Mouse (Mus musculus) brain, embryonic 14.5 days (tissue): ENCODE measurements at regions not wholly inside any gene's neighbourhood (a gene's known extent, or its start where the extent isn't known, plus 50 kb on each side); places are given as distances from the start of the nearest gene placed in this dataset.
"Not testable (repeated sequence)": the region's sequence is repeated elsewhere in the genome, so short reads cannot be mapped to it uniquely, and the experiment has no call there.

Source experiments
- DNase-seq: peaks from one replicate; pipeline ENCODE4 v3.0.0-alpha.2; 2011; ENCODE audit warnings: low read depth
- CTCF ChIP-seq: fragments of 200-500 bp; IDR thresholded peaks from 2 replicates; pipeline ENCODE4 v1.5.1; 2012; ENCODE audit warnings: inconsistent platforms, mild to moderate bottlenecking, moderate library complexity, borderline replicate concordance; ENCODE audit not compliant: insufficient read depth, insufficient read length; ENCODE audit errors: extremely low read depth
- POLR2A ChIP-seq: fragments of 200-500 bp; IDR thresholded peaks from 2 replicates; pipeline ENCODE4 v1.6.1; 2012; ENCODE audit warnings: mild to moderate bottlenecking, inconsistent platforms, borderline replicate concordance; ENCODE audit not compliant: poor library complexity, insufficient read depth, insufficient read length, severe bottlenecking; ENCODE audit errors: extremely low read depth

DNA sequence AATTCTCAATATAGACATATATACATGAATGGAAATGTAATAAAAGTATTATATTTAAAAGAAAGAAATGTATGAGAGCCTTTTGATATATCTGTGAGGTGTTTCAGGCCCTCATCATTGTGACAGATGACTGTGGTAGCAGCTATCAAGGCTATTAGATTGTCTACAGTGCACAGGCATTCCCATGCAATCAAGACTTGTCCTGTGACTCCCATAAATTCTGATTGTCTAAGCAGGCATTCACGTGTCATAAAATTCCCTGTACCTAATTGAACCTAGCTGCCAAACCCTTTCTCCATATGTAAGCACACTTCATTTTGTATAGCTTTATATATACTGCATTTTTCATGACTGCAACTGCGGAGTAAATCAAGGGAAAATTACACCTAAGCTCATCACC lies 301.3 kb downstream of the Arl6ip6 start:
- DNase-seq = no peak
- TF ChIP-seq CTCF (no peak), POLR2A (no peak)

DNA sequence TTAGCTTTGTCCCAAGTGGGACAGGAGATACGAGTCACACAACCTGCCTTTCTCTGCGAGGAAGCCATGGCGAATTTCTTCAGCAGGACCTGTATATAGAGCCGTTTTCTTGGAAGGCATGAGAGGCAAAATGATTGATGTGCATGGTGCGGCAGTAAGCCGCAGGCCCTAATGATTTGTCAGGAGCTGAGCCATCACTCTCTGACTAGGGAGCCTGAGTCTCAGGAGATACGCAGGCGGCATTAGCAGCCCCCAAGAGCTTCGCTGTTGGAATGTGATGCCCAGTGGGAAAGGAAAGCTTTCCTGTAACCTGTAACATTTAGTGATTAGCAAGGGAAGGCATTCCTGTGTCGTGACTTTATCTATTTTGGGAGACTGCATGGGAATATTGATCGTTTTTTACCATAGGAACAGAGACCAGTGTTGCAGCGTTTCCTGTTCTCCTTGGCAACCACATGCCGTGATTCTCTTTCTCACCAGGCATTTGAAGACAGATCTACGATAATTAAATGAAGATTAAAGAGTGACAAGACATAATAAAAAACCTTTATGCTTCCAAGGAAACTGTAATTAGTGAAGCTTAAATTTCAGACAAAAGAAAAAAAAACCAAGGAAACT lies 310.2 kb downstream of the Arl6ip6 start:
- TF ChIP-seq CTCF = no peak
- no peak for TF ChIP-seq POLR2A
- DNase-seq = peak; percentile 81

DNA sequence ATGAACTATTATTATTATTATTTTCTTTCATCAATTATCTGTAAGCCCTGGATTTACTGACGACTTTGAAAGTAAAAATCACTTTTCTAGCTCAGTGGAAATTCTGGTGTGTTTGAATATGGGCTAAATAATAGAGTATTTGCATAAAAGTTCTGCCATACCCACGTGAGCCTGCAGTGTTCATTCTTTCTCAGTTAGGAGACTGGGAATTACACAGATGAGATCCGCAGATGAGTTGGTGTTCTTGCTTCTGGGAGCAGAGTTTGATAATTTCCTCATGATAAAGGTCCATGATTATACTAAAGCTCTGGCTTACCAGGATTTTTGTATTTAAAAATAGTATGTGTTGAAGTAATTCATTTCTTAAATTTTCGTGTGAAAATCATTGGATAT lies 310.7 kb downstream of the Arl6ip6 start:
- peak; percentile 36 for DNase-seq
- TF ChIP-seq CTCF (no peak), POLR2A (no peak)

DNA sequence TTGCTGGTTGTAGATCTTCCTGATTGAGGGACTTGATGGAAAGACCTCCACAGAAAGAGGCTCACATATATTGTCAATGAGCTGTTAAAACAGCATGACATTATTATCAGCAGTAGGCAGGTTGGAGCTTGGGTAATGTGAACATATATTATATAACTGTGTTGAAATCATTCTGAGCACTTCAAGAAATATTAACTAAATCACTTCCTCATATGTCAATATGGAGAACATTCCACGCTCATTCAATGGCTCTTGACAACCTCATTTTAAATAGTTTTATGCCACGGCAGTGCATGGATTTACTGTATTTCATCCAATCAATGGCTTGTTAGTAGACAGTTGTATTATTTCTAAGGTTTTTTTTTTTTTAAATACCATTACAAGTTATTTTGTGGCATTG lies 350.6 kb downstream of the Arl6ip6 start:
- DNase-seq = no peak

DNA sequence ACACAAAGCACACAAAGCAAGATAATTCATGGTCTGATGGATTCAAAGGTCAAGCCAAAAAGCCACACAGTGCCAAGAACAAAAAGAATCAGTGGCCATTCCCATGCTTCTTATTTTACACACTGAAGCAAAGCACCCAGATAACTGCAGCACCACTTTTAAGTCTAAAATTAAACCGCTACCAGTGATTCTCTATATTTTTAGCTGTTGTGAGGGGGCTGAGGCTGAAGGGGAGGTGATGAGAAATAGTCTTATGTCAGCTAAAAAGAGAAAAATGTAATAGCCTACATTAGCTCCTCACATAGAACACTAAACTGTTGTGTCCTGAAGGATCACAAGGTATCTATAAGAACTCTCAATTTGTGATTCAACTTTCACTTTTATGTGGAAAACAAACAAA lies 382.5 kb downstream of the Arl6ip6 start:
- TF ChIP-seq POLR2A (no peak), CTCF (no peak)
- no peak for DNase-seq

More for the DNA sequence above, 350.6 kb downstream of the Arl6ip6 start:
- TF ChIP-seq POLR2A (no peak), CTCF (no peak)

DNA sequence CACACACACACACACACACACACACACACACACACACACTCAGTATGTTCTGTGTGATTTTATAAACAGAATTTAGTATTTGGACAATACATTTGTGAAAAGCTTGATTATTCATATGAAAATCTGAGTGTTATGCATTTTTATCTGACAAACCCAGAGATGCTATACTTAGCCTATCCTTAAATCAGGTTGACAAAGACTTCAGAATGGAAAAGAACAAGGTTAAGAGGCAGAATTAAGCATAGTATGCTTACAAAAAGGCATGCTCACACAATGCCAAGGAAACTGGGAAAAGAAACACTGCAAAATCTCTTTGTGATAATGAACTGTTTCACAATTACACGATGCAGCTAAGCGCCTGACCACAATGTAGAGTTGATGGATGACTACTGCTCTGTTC lies 414.3 kb downstream of the Arl6ip6 start:
- TF ChIP-seq CTCF = no peak
- TF ChIP-seq POLR2A = no peak
- DNase-seq = no peak

DNA sequence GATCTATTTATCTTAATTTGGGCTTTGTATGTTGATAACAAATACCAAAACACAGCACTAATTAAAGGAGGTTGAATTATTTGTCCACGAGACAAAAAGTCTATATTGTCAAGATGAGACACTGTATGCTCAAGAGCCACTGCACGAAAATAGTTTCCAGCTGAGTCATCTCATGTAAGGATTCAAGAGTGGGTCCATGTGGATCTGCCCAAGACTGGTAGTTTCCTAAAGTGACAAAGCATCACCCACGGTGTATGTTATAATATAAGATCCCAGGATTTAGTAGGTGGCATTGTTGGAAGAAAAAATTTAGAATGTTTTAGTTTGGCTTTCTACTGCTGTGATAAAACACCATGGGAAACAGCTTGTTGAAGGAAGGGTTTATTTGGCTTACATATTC lies 428.2 kb downstream of the Arl6ip6 start:
- no peak for TF ChIP-seq POLR2A
- TF ChIP-seq CTCF = no peak
- DNase-seq = no peak

DNA sequence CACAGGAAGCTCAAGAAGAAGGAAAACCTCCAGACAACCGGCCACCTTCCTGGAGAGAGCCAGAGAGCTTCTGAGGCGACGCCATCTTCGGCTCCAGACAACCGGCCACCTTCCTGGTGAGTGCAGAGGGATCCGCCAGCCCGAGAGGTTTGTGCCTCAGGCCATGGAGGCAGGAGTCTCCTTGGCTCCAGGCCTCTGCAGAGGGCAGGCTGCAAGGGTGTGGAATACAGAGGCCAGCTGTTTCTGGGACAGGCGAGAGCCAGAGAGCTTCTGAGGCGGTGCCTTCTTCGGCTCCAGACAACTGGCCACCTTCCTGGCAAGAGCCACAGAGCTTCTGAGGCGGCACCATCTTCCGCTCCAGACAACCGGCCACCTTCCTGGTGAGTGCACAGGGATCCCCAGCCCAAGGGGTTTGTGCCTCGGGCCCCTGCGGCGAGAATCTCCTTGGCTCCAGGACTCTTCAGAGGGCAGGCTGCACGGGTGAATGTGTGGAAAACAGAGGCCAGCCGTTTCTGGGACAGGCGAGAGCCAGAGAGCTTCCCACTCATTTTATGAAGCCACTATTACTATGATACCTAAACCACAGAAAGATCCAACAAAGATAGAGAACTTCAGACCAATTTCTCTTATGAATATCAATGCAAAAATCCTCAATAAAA lies 441.4 kb downstream of the Arl6ip6 start:
- not testable (repeated sequence) for DNase-seq

DNA sequence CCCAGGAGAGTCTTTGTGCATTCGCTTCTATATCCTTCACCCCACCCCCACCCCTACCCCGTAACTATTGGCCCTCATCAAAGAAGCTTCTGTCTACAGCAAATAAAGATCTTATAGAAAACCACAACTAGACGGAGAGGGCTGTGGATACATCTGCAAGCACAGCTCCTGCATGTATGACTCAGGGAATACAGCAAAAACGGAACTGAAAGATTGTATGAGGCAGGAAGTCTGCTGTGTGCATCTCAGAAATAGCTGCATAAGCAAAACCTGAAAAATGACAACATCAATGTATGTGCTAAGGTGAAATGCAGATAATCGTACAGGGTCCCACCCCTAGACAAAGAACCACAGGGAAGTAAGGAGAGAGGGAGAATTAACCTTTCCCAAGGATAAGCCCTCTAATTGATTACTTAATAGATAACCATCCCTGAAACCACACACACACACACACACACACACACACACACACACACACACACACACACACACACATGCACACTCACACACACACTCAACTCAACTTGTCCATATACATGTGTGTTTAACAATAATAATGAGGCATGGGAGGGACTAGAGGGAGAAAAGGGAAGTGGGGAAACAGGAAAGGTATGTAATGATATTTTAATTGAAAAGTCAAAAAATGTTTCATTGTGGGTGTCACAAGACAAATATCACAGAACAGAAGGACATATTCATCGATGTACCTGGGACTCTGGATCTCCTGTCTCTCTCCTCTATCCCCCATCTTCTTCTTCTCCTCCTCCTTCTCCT lies 416.6 kb downstream of the Rprm start:
- no peak for DNase-seq
- TF ChIP-seq POLR2A (no peak), CTCF (no peak)

DNA sequence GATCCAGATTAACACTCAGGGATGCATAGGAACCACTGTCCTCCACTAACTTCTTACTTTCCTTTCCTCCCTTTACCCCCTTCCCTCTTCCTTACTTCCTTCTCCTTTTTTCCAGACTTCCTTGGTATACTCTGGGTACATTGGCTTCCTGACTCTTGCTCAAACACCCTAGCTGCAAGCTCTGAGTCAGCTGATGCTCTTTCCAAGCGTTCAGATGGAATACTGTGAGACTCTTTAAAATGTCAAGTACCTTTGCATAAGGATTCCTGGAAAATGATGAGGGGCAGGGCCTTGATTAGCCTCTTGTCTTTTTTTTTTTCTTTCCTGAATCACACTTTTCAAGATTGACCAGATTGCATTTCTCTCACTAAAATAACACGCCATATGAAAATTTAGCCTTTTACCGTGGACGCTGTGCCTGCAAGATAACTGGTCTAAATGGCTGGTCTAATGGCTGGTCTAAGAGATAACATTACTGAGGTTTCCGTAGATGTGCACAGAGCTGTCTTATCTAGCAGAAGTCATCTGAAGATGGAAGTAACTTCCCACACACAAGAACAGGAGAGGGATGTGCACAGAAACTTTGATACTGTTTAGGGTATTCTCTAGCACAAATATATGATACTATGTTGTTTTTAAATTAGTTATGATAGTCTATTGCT lies 404.9 kb downstream of the Rprm start:
- TF ChIP-seq CTCF = no peak
- TF ChIP-seq POLR2A = no peak
- no peak for DNase-seq

DNA sequence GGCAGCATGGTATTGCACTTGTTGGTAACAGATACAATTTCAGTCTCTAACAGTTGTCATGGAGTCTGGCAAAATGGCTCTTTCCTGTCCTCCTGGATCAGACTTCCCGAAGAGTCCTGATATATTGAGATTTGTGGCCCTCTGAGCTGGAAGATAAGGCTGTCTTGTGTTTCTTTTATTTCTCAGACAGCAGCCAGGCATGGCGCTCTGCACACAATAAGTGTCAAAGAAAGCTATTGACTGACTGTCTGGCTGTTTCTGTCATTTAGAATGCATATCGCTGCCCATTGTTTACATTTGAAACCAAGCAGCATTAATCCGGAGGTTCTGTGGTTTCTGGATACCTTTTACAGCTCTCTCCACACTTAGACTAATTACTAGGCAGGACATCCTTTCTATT lies 402.8 kb downstream of the Rprm start:
- DNase-seq = peak; percentile 38
- no peak for TF ChIP-seq POLR2A

DNA sequence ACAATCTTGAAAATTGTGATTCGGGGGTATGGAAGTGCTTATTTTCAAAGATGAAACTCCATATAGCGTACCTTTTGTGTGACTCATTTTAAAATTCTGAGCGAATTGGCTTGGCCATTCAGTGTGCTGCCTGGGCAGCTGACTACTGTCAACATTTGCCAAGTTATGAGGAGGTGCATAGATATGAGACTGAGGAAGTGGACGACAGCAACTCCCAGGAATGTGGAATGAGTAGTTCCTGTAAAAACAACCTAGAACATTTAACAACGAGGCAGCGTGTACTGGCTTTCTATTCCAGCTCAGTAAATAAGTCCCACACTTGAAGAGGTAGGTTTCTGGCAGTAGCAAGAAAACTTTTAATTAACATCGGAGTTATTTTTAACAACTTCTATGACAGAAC lies 398.1 kb downstream of the Rprm start:
- no peak for TF ChIP-seq POLR2A
- no peak for TF ChIP-seq CTCF
- no peak for DNase-seq
